Mouse (Mus musculus): ENCODE measurements around the gene Tpi1. TPM values are rescaled to one million over a fixed set of nuclear protein-coding genes. Genes with fewer than 3 reads are reported as not detected.

Gene Tpi1
- polyA plus RNA-seq, 1 experiment from 2014 or later: 187 TPM

GRCm38 (mm10) chr6:124779984-124780416, 34.1 kb downstream of the Tpi1 start:
- no peak for TF ChIP-seq CTCF (IDR thresholded peaks at IDR 0.05)
- TF ChIP-seq EP300 (IDR thresholded peaks at IDR 0.05): no peak
- H3K9ac ChIP-seq (replicated peaks; ENCODE audit: low read depth): no peak overlapping the region
- DNase-seq (ENCODE audit: low spot score): peak; percentile 76

GRCm38 (mm10) chr6:124779222-124779983, 34.7 kb downstream of the Tpi1 start, which contains the start of gene Lrrc23:
Gene Lrrc23 (minus strand): TSS chr6:124779727.
- Histone ChIP-seq H3K27ac (ENCODE audit: low read length) (no peak within 1 kb of the TSS), H3K9me3 (ENCODE audit: low read length) (no peaks in the 10 kb centered on the region), H3K4me1 (ENCODE audit: insufficient read depth, low read depth, low read length) (0 out of 2 replicates have a peak, but pooled peaks cover 4% of the 10 kb centered on the region), H3K4me2 (replicated peaks; ENCODE audit: low read depth, low read length) (peak within 1 kb of the TSS; percentile 58), H3K9ac (replicated peaks; ENCODE audit: low read depth) (no peak within 1 kb of the TSS), H3K36me3 (ENCODE audit: insufficient read depth, low read length) (no peaks in the 10 kb centered on the region), H3K4me3 (ENCODE audit: low read depth, low read length) (peak within 1 kb of the TSS; percentile 19), H3K27me3 (replicated peaks; ENCODE audit: insufficient read depth, low read length) (no peaks in the 10 kb centered on the region)
- 2% methylated on average over 23 of the region's 23 CpGs for WGBS
- TF ChIP-seq CTCF (IDR thresholded peaks at IDR 0.05) (no peak), EP300 (IDR thresholded peaks at IDR 0.05) (no peak)
- ATAC-seq (peak; percentile 65), DNase-seq (ENCODE audit: low spot score) (peak; percentile 81)

More at GRCm38 (mm10) chr6:124779984-124780416, 34.1 kb downstream of the Tpi1 start:
- Histone ChIP-seq H3K9me3 (ENCODE audit: low read length) (no peaks in the 10 kb centered on the region), H3K4me3 (ENCODE audit: low read depth, low read length) (peak overlapping the region; percentile 19), H3K4me2 (replicated peaks; ENCODE audit: low read depth, low read length) (peak overlapping the region; percentile 58), H3K27ac (ENCODE audit: low read length) (no peak overlapping the region), H3K27me3 (replicated peaks; ENCODE audit: insufficient read depth, low read length) (no peaks in the 10 kb centered on the region), H3K4me1 (ENCODE audit: insufficient read depth, low read depth, low read length) (0 out of 2 replicates have a peak, but pooled peaks cover 4% of the 10 kb centered on the region), H3K36me3 (ENCODE audit: insufficient read depth, low read length) (no peaks in the 10 kb centered on the region)
- WGBS: 4% methylated on average over 10 of the region's 10 CpGs
- ATAC-seq: peak; percentile 48; the same call in 1 of the 2 replicates

- no peaks in the 10 kb centered on the region for H3K36me3 ChIP-seq (ENCODE audit: insufficient read depth, low read length)
- DNase-seq (ENCODE audit: low spot score) (no peak), ATAC-seq (no peak)
- no peak overlapping the region for H3K9ac ChIP-seq (replicated peaks; ENCODE audit: low read depth)
- WGBS: 82% methylated on average over 15 of the region's 15 CpGs
- no peak overlapping the region for H3K27ac ChIP-seq (ENCODE audit: low read length)
- no peak for TF ChIP-seq CTCF (IDR thresholded peaks at IDR 0.05)
- no peak for TF ChIP-seq EP300 (IDR thresholded peaks at IDR 0.05)
- peaks cover 3% of the 10 kb centered on the region; the same call in 1 of the 2 replicates for H3K4me1 ChIP-seq (ENCODE audit: insufficient read depth, low read depth, low read length)
- H3K9me3 ChIP-seq (ENCODE audit: low read length): no peaks in the 10 kb centered on the region
- H3K4me3 ChIP-seq (ENCODE audit: low read depth, low read length): no peak overlapping the region
- H3K27me3 ChIP-seq (replicated peaks; ENCODE audit: insufficient read depth, low read length): no peaks in the 10 kb centered on the region
- no peak overlapping the region for H3K4me2 ChIP-seq (replicated peaks; ENCODE audit: low read depth, low read length)
These were observed 43.6 kb downstream of the Tpi1 start for GRCm38 (mm10) chr6:124770511-124770910.

- Histone ChIP-seq H3K27me3 (replicated peaks; ENCODE audit: insufficient read depth, low read length) (no peaks in the 10 kb centered on the region), H3K4me2 (replicated peaks; ENCODE audit: low read depth, low read length) (peak overlapping the region; percentile 80; the same call in 1 of the 2 replicates), H3K36me3 (ENCODE audit: insufficient read depth, low read length) (no peaks in the 10 kb centered on the region), H3K4me3 (ENCODE audit: low read depth, low read length) (0 out of 2 replicates have a peak overlapping the region, but pooled peaks have one; percentile 48), H3K4me1 (ENCODE audit: insufficient read depth, low read depth, low read length) (peaks cover 3% of the 10 kb centered on the region; the same call in 1 of the 2 replicates), H3K9ac (replicated peaks; ENCODE audit: low read depth) (no peak overlapping the region), H3K9me3 (ENCODE audit: low read length) (no peaks in the 10 kb centered on the region), H3K27ac (ENCODE audit: low read length) (no peak overlapping the region)
- DNase-seq (ENCODE audit: low spot score): no peak
- TF ChIP-seq CTCF (IDR thresholded peaks at IDR 0.05) (no peak), EP300 (IDR thresholded peaks at IDR 0.05) (no peak)
- no peak for ATAC-seq
- 48% methylated on average over 7 of the region's 7 CpGs for WGBS
These were observed 44.1 kb downstream of the Tpi1 start for GRCm38 (mm10) chr6:124770013-124770412.

- peak within 1 kb of the TSS; percentile 80 for H3K4me2 ChIP-seq (replicated peaks; ENCODE audit: low read depth, low read length)
- H3K27ac ChIP-seq (ENCODE audit: low read length): no peak within 1 kb of the TSS
- no peaks in the 10 kb centered on the region for H3K9me3 ChIP-seq (ENCODE audit: low read length)
- no peak for TF ChIP-seq CTCF (IDR thresholded peaks at IDR 0.05)
- TF ChIP-seq EP300 (IDR thresholded peaks at IDR 0.05): no peak
- ATAC-seq (peak; percentile 81), DNase-seq (ENCODE audit: low spot score) (peak; percentile 53)
- no peaks in the 10 kb centered on the region for H3K36me3 ChIP-seq (ENCODE audit: insufficient read depth, low read length)
- peak within 1 kb of the TSS; percentile 48 for H3K4me3 ChIP-seq (ENCODE audit: low read depth, low read length)
- H3K4me1 ChIP-seq (ENCODE audit: insufficient read depth, low read depth, low read length): peaks cover 3% of the 10 kb centered on the region; the same call in 1 of the 2 replicates
- H3K9ac ChIP-seq (replicated peaks; ENCODE audit: low read depth): peak within 1 kb of the TSS; percentile 23; the same call in 1 of the 2 replicates
- no peaks in the 10 kb centered on the region for H3K27me3 ChIP-seq (replicated peaks; ENCODE audit: insufficient read depth, low read length)
- WGBS: 2% methylated on average over 44 of the region's 54 CpGs
These were observed 44.9 kb downstream of the Tpi1 start, which contains the start of gene Eno2 for GRCm38 (mm10) chr6:124769101-124769765. Gene Eno2 (minus strand): TSS chr6:124769673.

- TF ChIP-seq CTCF (IDR thresholded peaks at IDR 0.05): no peak
- TF ChIP-seq EP300 (IDR thresholded peaks at IDR 0.05): no peak
- H3K36me3 ChIP-seq (ENCODE audit: insufficient read depth, low read length): no peaks in the 10 kb centered on the region
- H3K4me1 ChIP-seq (ENCODE audit: insufficient read depth, low read depth, low read length): peaks cover 3% of the 10 kb centered on the region; the same call in 1 of the 2 replicates
- WGBS: 4% methylated on average over 9 of the region's 9 CpGs
- DNase-seq (ENCODE audit: low spot score) (no peak), ATAC-seq (no peak)
- H3K9me3 ChIP-seq (ENCODE audit: low read length): no peaks in the 10 kb centered on the region
- H3K9ac ChIP-seq (replicated peaks; ENCODE audit: low read depth): no peak overlapping the region
- peak overlapping the region; percentile 48; the same call in 1 of the 2 replicates for H3K4me3 ChIP-seq (ENCODE audit: low read depth, low read length)
- no peak overlapping the region for H3K27ac ChIP-seq (ENCODE audit: low read length)
- H3K27me3 ChIP-seq (replicated peaks; ENCODE audit: insufficient read depth, low read length): no peaks in the 10 kb centered on the region
- peak overlapping the region; percentile 80 for H3K4me2 ChIP-seq (replicated peaks; ENCODE audit: low read depth, low read length)
These were observed 45.4 kb downstream of the Tpi1 start for GRCm38 (mm10) chr6:124768704-124769044.

All from lung, postnatal 0 days (tissue).